Mouse (Mus musculus) brain, embryonic 14.5 days (tissue): ENCODE measurements around the gene Hs6st3. TPM values are rescaled to one million over a fixed set of nuclear protein-coding genes. Genes with fewer than 3 reads are reported as not detected.

ENCODE experiments used
- DNase-seq: peaks from one replicate; pipeline ENCODE4 v3.0.0-alpha.2; 2011; ENCODE audit warnings: low read depth
- CTCF ChIP-seq: fragments of 200-500 bp; IDR thresholded peaks from 2 replicates; pipeline ENCODE4 v1.5.1; 2012; ENCODE audit warnings: inconsistent platforms, mild to moderate bottlenecking, moderate library complexity, borderline replicate concordance; ENCODE audit not compliant: insufficient read depth, insufficient read length; ENCODE audit errors: extremely low read depth
- POLR2A ChIP-seq: fragments of 200-500 bp; IDR thresholded peaks from 2 replicates; pipeline ENCODE4 v1.6.1; 2012; ENCODE audit warnings: mild to moderate bottlenecking, inconsistent platforms, borderline replicate concordance; ENCODE audit not compliant: poor library complexity, insufficient read depth, insufficient read length, severe bottlenecking; ENCODE audit errors: extremely low read depth
- polyA plus RNA-seq: library from polyadenylated mRNA; depleted of rRNA; stranded (reverse); fragments of >200 nt; gene quantifications from 2 replicates; pipeline ENCODE4 v1.2.3, GENCODE M21; 2012

Gene Hs6st3
- polyA plus RNA-seq, 1 experiment = 11.1 TPM

DNA sequence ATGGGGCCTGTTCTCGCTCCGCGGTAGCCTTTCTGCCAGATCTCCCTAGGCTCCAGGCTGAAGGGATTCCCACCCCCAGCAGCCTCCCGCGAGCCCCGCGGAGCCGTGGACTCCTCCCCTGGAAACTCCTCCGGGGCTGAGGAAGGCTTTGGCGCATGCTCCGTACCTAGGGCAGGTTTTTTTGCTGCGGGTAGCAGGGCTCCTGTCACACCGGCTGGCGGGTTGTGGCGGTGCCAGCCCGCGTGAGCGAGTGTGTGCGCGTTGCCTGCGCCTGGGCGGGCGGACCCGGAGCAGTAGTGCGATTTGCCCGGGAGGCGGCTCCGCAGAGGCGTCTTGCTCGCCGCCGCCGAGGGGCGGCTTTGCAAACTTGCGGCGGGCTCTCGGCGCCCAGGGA lies 632 bp upstream of the Hs6st3 start:
- peak; percentile 93 for DNase-seq
- no peak for TF ChIP-seq POLR2A
- TF ChIP-seq CTCF = peak; percentile 32; the same call in 1 of the 2 replicates

GRCm38 (mm10) chr14:119138786-119139100 lies 602 bp downstream of the Hs6st3 start:
- TF ChIP-seq POLR2A (no peak), CTCF (no peak)
- peak; percentile 33 for DNase-seq

DNA sequence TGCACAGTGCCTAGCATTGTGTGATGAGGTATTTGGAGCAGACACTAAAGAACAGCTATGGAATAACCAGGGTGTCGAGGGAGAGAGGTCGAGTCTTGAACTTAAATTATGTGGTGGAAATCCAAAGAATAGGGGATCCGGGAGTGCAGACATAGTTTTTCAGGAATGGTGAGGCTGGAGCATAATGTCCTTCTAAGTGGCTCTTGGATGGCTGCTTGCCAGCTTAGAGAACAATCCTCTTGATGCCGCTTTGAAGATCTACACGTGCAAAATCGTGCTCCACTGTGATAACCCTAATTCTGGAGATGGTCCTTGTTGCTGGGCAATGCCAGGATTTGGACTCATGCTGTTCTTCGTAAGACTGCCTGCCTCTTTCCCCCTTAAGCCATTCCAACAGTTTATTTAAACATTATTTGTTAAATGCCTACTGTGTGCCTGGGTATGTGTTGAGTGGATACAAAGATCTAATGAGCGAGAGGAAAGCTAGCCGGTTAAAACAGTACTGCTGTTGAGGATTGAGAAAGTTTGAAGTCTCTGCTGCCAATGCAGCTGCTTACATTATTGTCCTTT lies 1.3 kb downstream of the Hs6st3 start:
- peak; percentile 51 for DNase-seq
- no peak for TF ChIP-seq POLR2A
- TF ChIP-seq CTCF = no peak

- no peak for DNase-seq
- TF ChIP-seq POLR2A (no peak), CTCF (no peak)
Observed at GRCm38 (mm10) chr14:119153088-119153487, 14.9 kb downstream of the Hs6st3 start.

DNA sequence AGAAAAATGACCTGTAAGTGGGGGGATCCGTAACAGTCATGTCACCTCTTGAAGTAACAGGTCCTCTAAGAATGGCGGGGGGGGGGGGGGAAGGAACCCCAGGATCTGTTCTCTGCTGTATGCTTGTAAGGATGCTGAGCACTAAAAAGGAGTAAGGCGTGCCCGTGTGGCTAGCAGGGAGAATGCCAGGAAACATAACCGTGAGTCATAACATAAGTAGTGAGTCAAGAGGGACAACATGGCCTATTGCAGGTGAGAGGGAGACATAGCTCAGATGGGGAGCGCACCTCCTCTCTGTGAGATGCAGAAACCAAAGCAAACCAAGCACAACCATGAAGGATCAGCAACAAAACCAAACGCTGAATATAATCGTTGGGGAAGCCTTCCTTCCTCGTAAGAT lies 55.8 kb downstream of the Hs6st3 start:
- no peak for DNase-seq
- TF ChIP-seq POLR2A = no peak
- TF ChIP-seq CTCF = no peak

- TF ChIP-seq CTCF (no peak), POLR2A (no peak)
- DNase-seq = no peak
Observed at GRCm38 (mm10) chr14:119203508-119203907, 65.4 kb downstream of the Hs6st3 start.

- TF ChIP-seq POLR2A = no peak
- TF ChIP-seq CTCF = no peak
- DNase-seq = peak; percentile 16
Observed at GRCm38 (mm10) chr14:119215576-119216309, 77.6 kb downstream of the Hs6st3 start.

- no peak for TF ChIP-seq POLR2A
- TF ChIP-seq CTCF = no peak
- DNase-seq = no peak
Observed at GRCm38 (mm10) chr14:119227709-119228338, 89.7 kb downstream of the Hs6st3 start.

DNA sequence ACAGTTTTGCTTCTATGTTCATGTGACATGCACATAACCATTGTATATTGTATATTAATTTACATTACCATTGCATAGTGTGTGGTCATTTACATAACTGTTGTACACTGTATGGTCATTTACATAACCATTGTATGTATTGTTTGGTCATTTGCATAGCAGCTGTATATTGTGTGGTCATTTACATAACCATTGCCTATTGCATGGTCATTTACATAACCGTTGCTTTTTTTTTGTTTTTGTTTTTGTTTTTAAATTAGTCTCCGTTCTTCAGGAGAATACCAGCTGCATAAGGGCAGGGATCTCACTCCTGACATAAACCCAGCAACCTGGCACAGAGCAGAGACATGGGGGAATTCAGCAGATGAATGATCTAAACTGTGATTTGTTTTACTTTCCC lies 95.5 kb downstream of the Hs6st3 start:
- DNase-seq = peak; percentile 50
- no peak for TF ChIP-seq CTCF
- TF ChIP-seq POLR2A = no peak

- TF ChIP-seq CTCF (no peak), POLR2A (no peak)
- DNase-seq = no peak
Observed at GRCm38 (mm10) chr14:119247131-119247530, 109.0 kb downstream of the Hs6st3 start.

DNA sequence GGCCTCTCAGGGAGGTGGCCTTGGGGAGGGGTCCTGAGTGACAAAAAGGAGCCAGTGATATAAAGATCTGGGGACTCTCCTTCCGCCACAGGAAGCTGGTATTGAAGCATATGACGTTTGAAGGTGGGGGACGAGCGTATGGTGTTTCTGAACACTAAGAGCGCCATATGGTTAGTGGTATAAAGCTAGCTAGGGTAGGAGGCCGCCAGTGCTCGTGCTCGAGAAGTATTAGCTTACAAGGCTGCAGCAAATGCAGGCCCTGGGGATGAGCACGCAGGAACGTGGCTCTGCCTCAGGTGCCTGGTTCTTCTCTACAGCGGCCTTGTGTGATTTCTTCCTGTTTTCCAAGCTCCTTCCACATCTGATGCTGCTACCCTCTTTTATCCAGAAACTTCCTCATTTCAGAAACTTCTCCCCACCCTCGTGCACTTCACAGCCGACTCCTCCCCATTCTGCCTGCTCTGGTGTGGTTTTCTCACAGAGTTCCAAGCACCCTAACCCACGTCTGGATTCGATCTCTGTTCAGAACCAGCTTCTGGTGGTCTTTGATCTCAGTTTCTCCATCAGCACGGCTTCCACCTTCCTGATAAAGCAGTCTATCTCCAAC lies 110.0 kb downstream of the Hs6st3 start:
- DNase-seq = peak; percentile 20
- TF ChIP-seq CTCF = no peak
- TF ChIP-seq POLR2A = no peak

DNA sequence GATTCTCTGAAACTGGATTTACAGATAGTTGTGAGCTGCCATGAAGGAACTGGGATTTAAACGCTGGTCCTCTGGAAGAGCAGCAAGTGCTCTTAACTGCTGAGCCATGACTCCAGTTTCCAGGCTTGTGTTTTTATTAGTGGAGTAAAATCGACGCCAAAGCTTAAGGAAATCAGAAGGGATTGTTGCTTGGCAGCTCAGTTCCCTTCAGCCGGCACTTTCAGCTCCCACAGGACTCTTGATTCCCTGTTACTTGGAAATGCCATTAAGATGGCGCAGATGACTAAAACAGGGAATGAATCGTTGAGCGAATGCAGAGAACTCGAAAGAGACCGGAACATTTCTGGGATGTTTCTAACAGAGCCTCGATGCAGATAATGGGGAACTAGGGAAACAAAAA lies 112.2 kb downstream of the Hs6st3 start:
- DNase-seq = peak; percentile 23
- no peak for TF ChIP-seq CTCF
- no peak for TF ChIP-seq POLR2A

GRCm38 (mm10) chr14:119255396-119255795 lies 117.3 kb downstream of the Hs6st3 start:
- DNase-seq = no peak
- TF ChIP-seq POLR2A (no peak), CTCF (no peak)
